Mouse (Mus musculus): ENCODE measurements at regions not wholly inside any gene's neighbourhood (a gene's known extent, or its start where the extent isn't known, plus 50 kb on each side); places are given as distances from the start of the nearest gene placed in this dataset.

GRCm38 (mm10) chr3:66646251-66646650, 334.9 kb upstream of the Rsrc1 start:
- ATAC-seq, result no peak
- in situ Hi-C loops (cut with MboI; ENCODE audit: low pct_unique_long_range_greater_than_20kb), result no loop called here

GRCm38 (mm10) chr3:66649271-66649670, 331.9 kb upstream of the Rsrc1 start:
- in situ Hi-C loops (cut with MboI; ENCODE audit: low pct_unique_long_range_greater_than_20kb), result no loop called here
- POLR2A ChIA-PET, result no interaction called here
- no peak for TF ChIP-seq CTCF (IDR thresholded peaks at IDR 0.05)
- no peak for ATAC-seq
- H3K27me3 ChIP-seq, result no peaks in the 10 kb centered on the region
- no peak for DNase-seq (ENCODE audit: low read depth, low spot score)
- CTCF ChIA-PET, result interaction anchor here (1.6 kb wide), 1 partner anchor 24 kb away, joined by 5 read pairs; no protein-coding TSS in a partner anchor

More at GRCm38 (mm10) chr3:66646251-66646650, 334.9 kb upstream of the Rsrc1 start:
- TF ChIP-seq CTCF (IDR thresholded peaks at IDR 0.05), result no peak
- no peaks in the 10 kb centered on the region for H3K27me3 ChIP-seq
- CTCF ChIA-PET, result interaction anchor here (1.2 kb wide), 1 partner anchor 59 kb away, joined by 3 read pairs; no protein-coding TSS in a partner anchor
- DNase-seq (ENCODE audit: low read depth, low spot score), result no peak
- POLR2A ChIA-PET, result no interaction called here

- no peaks in the 10 kb centered on the region for H3K27me3 ChIP-seq
- ChIA-PET CTCF (interaction anchor here (1.1 to 1.6 kb wide), 2 partner anchors 25 to 88 kb away, joined by 3 to 5 read pairs; no protein-coding TSS in a partner anchor), POLR2A (no interaction called here)
- ATAC-seq (no peak), DNase-seq (ENCODE audit: low read depth, low spot score) (no peak)
- in situ Hi-C loops (cut with MboI; ENCODE audit: low pct_unique_long_range_greater_than_20kb), result no loop called here
- no peak for TF ChIP-seq CTCF (IDR thresholded peaks at IDR 0.05)
These were observed 331.0 kb upstream of the Rsrc1 start for GRCm38 (mm10) chr3:66650076-66650748.

GRCm38 (mm10) chr3:66650749-66651472, 330.3 kb upstream of the Rsrc1 start:
- no peak for TF ChIP-seq CTCF (IDR thresholded peaks at IDR 0.05)
- H3K27me3 ChIP-seq, result no peaks in the 10 kb centered on the region
- CTCF ChIA-PET, result interaction anchor here (1.1 kb wide), 2 partner anchors 45 to 88 kb away, joined by 3 read pairs; no protein-coding TSS in a partner anchor
- POLR2A ChIA-PET, result interaction anchor here (0.6 to 0.7 kb wide), 6 partner anchors 60 to 961 kb away, joined by 4 to 11 read pairs (median 6); partner anchors contain the start of gene Shox2
- DNase-seq (ENCODE audit: low read depth, low spot score), result no peak
- in situ Hi-C loops (cut with MboI; ENCODE audit: low pct_unique_long_range_greater_than_20kb), result no loop called here
- no peak for ATAC-seq

GRCm38 (mm10) chr3:66652139-66652846, 328.9 kb upstream of the Rsrc1 start:
- DNase-seq (ENCODE audit: low read depth, low spot score) (peak; percentile 62), ATAC-seq (peak; percentile 85)
- no peaks in the 10 kb centered on the region for H3K27me3 ChIP-seq
- CTCF ChIA-PET, result interaction anchor here (0.7 to 1.2 kb wide), 3 partner anchors 9 to 692 kb away, joined by 3 to 5 read pairs (median 3); no protein-coding TSS in a partner anchor
- TF ChIP-seq CTCF (IDR thresholded peaks at IDR 0.05), result peak; percentile 6
- in situ Hi-C loops (cut with MboI; ENCODE audit: low pct_unique_long_range_greater_than_20kb), result no loop called here
- POLR2A ChIA-PET, result interaction anchor here (0.8 kb wide), 1 partner anchor 8 kb away, joined by 9 read pairs; no protein-coding TSS in a partner anchor

- no peak for TF ChIP-seq CTCF (IDR thresholded peaks at IDR 0.05)
- ChIA-PET CTCF (interaction anchor here (0.6 to 1.8 kb wide), 3 partner anchors 14 to 109 kb away, joined by 3 to 6 read pairs (median 3); no protein-coding TSS in a partner anchor), POLR2A (interaction anchor here (0.6 kb wide), 1 partner anchor 91 kb away, joined by 6 read pairs; no protein-coding TSS in a partner anchor)
- in situ Hi-C loops (cut with MboI; ENCODE audit: low pct_unique_long_range_greater_than_20kb), result no loop called here
- no peaks in the 10 kb centered on the region for H3K27me3 ChIP-seq
- ATAC-seq (peak; percentile 71), DNase-seq (ENCODE audit: low read depth, low spot score) (peak; percentile 75)
These were observed 327.2 kb upstream of the Rsrc1 start for GRCm38 (mm10) chr3:66653961-66654360.

GRCm38 (mm10) chr3:66654860-66655259, 326.3 kb upstream of the Rsrc1 start:
- DNase-seq (ENCODE audit: low read depth, low spot score) (no peak), ATAC-seq (no peak)
- ChIA-PET POLR2A (interaction anchor here (0.7 kb wide), 1 partner anchor 117 kb away, joined by 3 read pairs; no protein-coding TSS in a partner anchor), CTCF (interaction anchor here (0.8 to 1.8 kb wide), 2 partner anchors 13 to 23 kb away, joined by 3 to 6 read pairs; no protein-coding TSS in a partner anchor)
- TF ChIP-seq CTCF (IDR thresholded peaks at IDR 0.05), result no peak
- no peaks in the 10 kb centered on the region for H3K27me3 ChIP-seq
- in situ Hi-C loops (cut with MboI; ENCODE audit: low pct_unique_long_range_greater_than_20kb), result no loop called here

- DNase-seq (ENCODE audit: low read depth, low spot score) (no peak), ATAC-seq (no peak)
- ChIA-PET CTCF (interaction anchor here (1.0 to 2.1 kb wide), 2 partner anchors 8 kb away, joined by 5 to 6 read pairs; no protein-coding TSS in a partner anchor), POLR2A (no interaction called here)
- in situ Hi-C loops (cut with MboI; ENCODE audit: low pct_unique_long_range_greater_than_20kb), result no loop called here
- TF ChIP-seq CTCF (IDR thresholded peaks at IDR 0.05), result no peak
- no peaks in the 10 kb centered on the region for H3K27me3 ChIP-seq
These were observed 324.7 kb upstream of the Rsrc1 start for GRCm38 (mm10) chr3:66656458-66656857.

GRCm38 (mm10) chr3:66660555-66660954, 320.6 kb upstream of the Rsrc1 start:
- in situ Hi-C loops (cut with MboI; ENCODE audit: low pct_unique_long_range_greater_than_20kb), result no loop called here
- no peak for TF ChIP-seq CTCF (IDR thresholded peaks at IDR 0.05)
- ATAC-seq (no peak), DNase-seq (ENCODE audit: low read depth, low spot score) (no peak)
- POLR2A ChIA-PET, result no interaction called here
- CTCF ChIA-PET, result interaction anchor here (1.0 to 1.1 kb wide), 2 partner anchors 17 to 203 kb away, joined by 3 read pairs; no protein-coding TSS in a partner anchor
- H3K27me3 ChIP-seq, result no peaks in the 10 kb centered on the region

Data from Patski (cell line).